ENCODE assay signal across 8 mouse cellular contexts in the genomic region with DNA sequence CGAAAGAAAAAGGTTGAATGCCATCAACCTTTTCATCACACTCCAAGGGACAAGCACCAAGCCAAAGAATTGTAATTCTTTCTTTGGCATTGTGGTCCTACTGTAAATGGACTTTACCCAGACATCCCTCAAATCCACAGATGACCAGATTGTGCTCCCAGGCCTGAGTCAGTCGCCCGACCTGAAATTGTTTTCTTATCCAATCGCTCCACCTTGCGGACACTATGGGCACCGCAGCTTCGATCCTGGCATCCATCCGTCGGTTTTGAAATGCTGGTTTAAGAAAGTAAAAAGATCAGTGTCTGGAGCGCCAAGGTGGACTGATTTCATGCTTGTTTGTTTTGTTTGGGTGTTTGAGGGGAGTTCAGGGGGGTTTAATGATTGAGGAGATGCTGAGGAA. TPM values are rescaled to one million over a fixed set of nuclear protein-coding genes. Genes with fewer than 3 reads are reported as not detected.
DNase-seq lines count a peak whose midpoint lies in the region; ATAC-seq lines count a peak whose summit lies in the region.

No protein-coding gene starts in this region.

- no peaks in the 10 kb centered on the region for H3K36me3 ChIP-seq in intestine, embryonic 14.5 days (ENCODE audit: control insufficient read depth, insufficient read depth, low read length)

- peak; percentile 78 to 96 for DNase-seq in adrenal gland, adult (ENCODE audit: inconsistent age in 2 of 2, low spot score in 1 of 2)
- peak; percentile 90 for DNase-seq in embryo, embryonic 10 days (ENCODE audit: low spot score)
- DNase-seq in gastrocnemius, postnatal 25 days, result peak; percentile 49
- peak; percentile 95 for DNase-seq in intestine, embryonic 14.5 days (ENCODE audit: low spot score)
- peak; percentile 75 to 77 for DNase-seq in left cerebral cortex, postnatal 10 days (ENCODE audit: extremely low spot score in 1 of 2, low spot score in 2 of 2)
- peak; percentile 82 for DNase-seq in right cerebral cortex, postnatal 14 days
- peak; percentile 57 to 84 for DNase-seq in urinary bladder, postnatal 4 days (ENCODE audit: low spot score in 2 of 2)

- no peak overlapping the region for H3K9ac ChIP-seq in intestine, embryonic 14.5 days (ENCODE audit: low read length)

- peak overlapping the region; percentile 24 for H3K4me3 ChIP-seq in intestine, embryonic 14.5 days (ENCODE audit: low read depth, low read length)

- H3K4me1 ChIP-seq in intestine, embryonic 14.5 days (replicated peaks; ENCODE audit: control insufficient read depth, insufficient read depth, low read length), result 0 out of 2 replicates have a peak, but pooled peaks cover 5% of the 10 kb centered on the region

- peaks cover 62% of the 10 kb centered on the region for H3K27me3 ChIP-seq in intestine, embryonic 14.5 days (replicated peaks; ENCODE audit: control insufficient read depth, insufficient read depth, low read length)

- ATAC-seq in intestine, embryonic 14.5 days (replicated peaks; ENCODE audit: low FRiP score, low TSS enrichment, low read depth), result peak; percentile 56; the same call in 1 of the 2 replicates
- ATAC-seq in megakaryocyte progenitor cell, adult 5-6 weeks (replicated peaks; ENCODE audit: poor library complexity), result peak; percentile 80

- 9% methylated on average over 10 of the region's 10 CpGs for WGBS in intestine, embryonic 14.5 days

- intact Hi-C loops in left cerebral cortex, postnatal 10 days (cut with DNase I), result loop anchor here (2.0 to 5.0 kb wide), 4 partner anchors 130 to 705 kb away; no protein-coding TSS in a partner anchor

- H3K4me2 ChIP-seq in intestine, embryonic 14.5 days (ENCODE audit: low read length), result peak overlapping the region; percentile 48

- H3K9me3 ChIP-seq in intestine, embryonic 14.5 days (ENCODE audit: control insufficient read depth, low read length), result no peaks in the 10 kb centered on the region

- H3K27ac ChIP-seq in intestine, embryonic 14.5 days (ENCODE audit: low read depth), result no peak overlapping the region

RNA-seq across cellular contexts. Expression of gene Nkx2-2, which starts 16.4 kb away (rescaled TPM):
- total RNA-seq in gastrocnemius, postnatal 25 days (2021), result not detected
- polyA plus RNA-seq in intestine, embryonic 14.5 days (2014; fragmentation: Nextera tagmentation; extraction: Ambion mirVana), result 1.7 and 2.9 TPM in 2 replicates
- 10 to 100 TPM in 1 of 2 experiments, 1 to 10 TPM in 1; 6.7 to 10.9 TPM for total RNA-seq in left cerebral cortex, postnatal 10 days (2021)
- not detected in 2 replicates for total RNA-seq in megakaryocyte progenitor cell, adult 5-6 weeks (2015)
- not detected in 2 replicates for total RNA-seq in megakaryocyte progenitor cell, adult 5-6 weeks (2017)

Comparison
In these comparisons a context has a peak if more than half of its experiments do, and no peak if none do; other contexts are left out.
1. RNA of gene Nkx2-2, which starts 16.4 kb away (total RNA-seq): 6.7 to 10.9 TPM in left cerebral cortex, postnatal 10 days; not detected in gastrocnemius, postnatal 25 days and not detected in megakaryocyte progenitor cell, adult 5-6 weeks; every median in the first group is over 4 times any median in the second.
2. Peak in every context shown above with its lines, with median percentiles within 50 percentile points of each other: DNase-seq.